Mouse (Mus musculus) bone marrow macrophage, adult 2 months (primary cell): ENCODE results near the gene Ap1s1.

Experiments
- CTCF ChIP-seq: IDR thresholded peaks from 2 replicates; pipeline ENCODE4 v1.5.1; 2012; ENCODE audit warnings: low read depth, mild to moderate bottlenecking, low read length, moderate library complexity
- POLR2A ChIP-seq: IDR thresholded peaks from 2 replicates; pipeline ENCODE4 v1.6.1; 2012; ENCODE audit warnings: mild to moderate bottlenecking, low read depth, low read length, borderline replicate concordance

GRCm38 (mm10) chr5:137087410-137087809 is 41.5 kb upstream of the Ap1s1 start:
- TF ChIP-seq POLR2A (no peak), CTCF (no peak)
